Mouse (Mus musculus) layer of hippocampus, adult 18-20 months (tissue): ENCODE results near the gene Rtkn2. TPM values are rescaled to one million over a fixed set of nuclear protein-coding genes. Genes with fewer than 3 reads are reported as not detected.

Experiments
- DNase-seq, 2 experiments: peaks; one replicate each; pipeline ENCODE4 v3.0.0; 2022; ENCODE audit warnings: low spot score in 2 of 2
- total RNA-seq, 2 experiments: library from RNA; stranded (reverse); gene quantifications; 2 replicates each; pipeline ENCODE4 v1.2.3; 2021

Gene Rtkn2
- total RNA-seq, 2 experiments from 2014 or later, result 5.2 to 6.4 TPM

GRCm38 (mm10) chr10:67995356-67995755 lies 16.0 kb downstream of the Rtkn2 start:
- no peak for DNase-seq

- peak in 1 of 2 experiments; percentile 67 for DNase-seq
Measured at GRCm38 (mm10) chr10:67996171-67996570, 16.8 kb downstream of the Rtkn2 start.

DNA sequence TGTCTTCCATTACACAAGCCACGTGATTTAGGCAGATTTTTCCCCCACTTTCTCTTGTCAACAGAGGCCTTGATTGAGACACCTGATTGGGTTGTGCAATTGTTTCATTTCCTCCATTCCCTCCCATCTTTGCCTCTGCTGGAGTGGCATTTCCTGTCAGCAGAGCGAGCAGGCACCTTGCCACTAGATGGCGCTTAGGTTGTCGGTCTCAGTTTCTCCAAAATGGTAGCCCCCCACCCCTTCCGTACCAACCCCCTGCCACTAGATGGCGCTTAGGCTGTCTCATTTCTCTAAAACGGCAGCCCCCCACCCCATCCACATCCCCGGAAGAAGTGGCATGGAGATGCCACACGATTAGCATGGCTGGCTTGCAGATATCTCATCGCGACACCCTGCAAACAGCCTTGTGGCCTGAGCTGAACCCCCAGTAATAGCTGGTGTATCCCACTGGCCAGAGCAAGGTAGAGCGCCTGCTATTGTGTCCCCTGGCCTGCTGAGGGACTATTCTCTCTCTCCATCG lies 18.8 kb downstream of the Rtkn2 start:
- peak; percentile 12 to 75 for DNase-seq

GRCm38 (mm10) chr10:67999170-67999569 lies 19.8 kb downstream of the Rtkn2 start:
- DNase-seq, result no peak

GRCm38 (mm10) chr10:68001456-68001855 lies 22.1 kb downstream of the Rtkn2 start:
- no peak for DNase-seq

DNA sequence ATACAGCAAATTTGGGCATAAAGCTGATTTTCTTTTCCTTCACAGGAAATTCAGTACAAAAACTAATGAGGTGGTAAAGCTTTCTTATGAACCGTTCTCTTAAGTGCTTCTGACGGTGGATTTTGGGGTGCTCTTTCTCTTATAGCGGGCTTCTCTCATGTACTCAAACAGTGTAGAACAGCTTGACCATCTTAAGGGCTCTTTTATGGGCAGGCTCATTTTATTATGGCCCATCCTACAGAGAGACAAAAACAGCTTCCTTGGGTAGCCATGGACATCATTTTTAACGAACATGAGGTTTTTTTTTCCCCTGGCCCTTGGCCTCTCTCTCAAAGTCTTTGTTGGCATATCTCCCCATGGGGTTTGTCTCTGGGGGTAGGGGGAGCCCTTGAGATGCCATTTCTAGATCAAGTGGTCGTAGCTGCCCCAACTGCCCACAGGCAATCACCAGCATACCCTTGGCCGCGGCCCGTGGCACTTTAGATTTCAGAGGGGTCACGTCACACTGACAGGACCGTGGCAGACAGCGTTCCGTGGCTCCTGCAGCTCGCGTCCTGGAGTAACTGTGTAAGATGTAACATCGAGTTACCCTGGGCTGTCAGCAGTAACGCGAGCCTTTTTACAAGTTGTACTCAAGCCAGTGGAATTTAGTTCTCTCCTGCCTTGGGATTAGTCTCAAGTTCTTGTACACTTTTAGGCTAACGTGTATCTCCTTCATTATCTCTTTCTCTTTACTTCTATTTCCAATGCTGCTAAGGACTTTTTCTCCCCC lies 24.5 kb downstream of the Rtkn2 start:
- no peak for DNase-seq

DNA sequence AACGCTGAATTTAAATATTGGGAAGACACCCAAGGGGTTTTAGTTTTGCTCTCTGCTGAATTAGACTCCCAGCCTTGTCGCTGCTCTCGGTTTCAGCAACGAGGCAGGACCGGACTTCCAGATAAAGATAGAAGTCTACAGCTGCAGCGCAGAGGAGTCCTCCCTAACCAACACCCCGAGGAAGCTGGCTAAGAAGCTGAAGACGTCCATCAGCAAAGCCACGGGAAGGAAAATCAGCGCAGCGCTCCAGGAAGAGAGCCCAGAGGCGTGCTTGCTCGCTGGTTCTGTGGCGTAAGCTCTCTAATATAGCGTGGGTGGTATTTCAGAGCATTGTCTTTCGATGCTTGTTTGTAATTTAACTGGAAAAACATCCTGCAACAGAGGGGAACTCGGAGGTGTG lies 26.0 kb downstream of the Rtkn2 start:
- DNase-seq, result no peak

DNA sequence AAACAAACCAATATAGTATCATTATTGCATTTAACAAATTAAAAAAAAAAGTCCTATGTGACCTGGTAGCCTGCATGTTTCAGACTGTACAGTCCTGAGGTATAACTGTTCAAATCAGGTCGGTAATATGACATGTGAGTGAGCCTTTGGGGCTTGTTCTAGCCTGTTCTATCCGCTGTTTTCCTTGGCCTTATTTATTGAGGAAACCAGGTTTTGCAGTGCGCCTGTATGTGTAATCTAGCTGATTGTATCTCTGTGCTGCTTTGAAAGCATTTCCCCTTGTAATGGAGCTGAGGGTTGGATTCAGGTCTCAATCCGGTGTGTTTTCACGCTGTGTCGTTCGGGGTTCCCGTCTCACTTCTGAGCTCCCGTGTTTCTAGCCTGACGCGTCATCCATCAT lies 27.1 kb downstream of the Rtkn2 start:
- no peak for DNase-seq

GRCm38 (mm10) chr10:68007103-68007502 lies 27.7 kb downstream of the Rtkn2 start:
- DNase-seq, result no peak

DNA sequence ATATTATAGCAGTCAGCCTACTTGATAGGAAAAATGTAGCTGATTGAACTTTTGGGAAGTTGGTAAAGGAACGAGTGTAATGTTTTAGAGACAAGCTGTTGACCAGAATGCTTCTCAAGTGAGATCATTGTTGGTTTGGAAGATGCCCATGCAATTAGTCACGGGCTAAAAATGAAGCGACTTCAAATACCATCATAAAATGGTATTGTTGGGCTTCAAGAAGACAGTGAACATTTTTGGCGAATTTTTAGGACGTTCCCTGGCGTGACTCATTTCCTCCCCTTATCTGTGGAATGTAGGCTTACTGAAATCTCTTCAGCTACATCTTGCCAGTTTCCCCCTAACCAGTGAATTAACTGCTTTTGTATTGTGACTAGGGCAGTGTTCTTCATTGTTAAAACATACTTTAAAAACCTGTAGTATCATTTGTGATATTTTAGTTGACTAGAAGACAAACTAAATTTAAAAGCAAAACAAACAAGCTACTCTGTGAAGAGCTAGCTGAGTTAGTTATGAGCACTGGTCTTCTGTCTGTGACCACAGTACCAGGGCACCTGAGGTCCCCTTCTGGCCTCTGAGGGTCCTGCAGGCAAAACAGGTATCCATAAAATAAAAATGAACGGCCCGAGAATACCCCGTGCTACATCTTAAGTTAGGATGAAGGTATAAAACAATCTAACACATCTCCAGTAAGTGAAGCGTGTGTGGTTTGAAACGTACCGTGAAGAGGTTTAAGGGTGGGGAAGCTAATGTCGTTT lies 29.0 kb downstream of the Rtkn2 start:
- DNase-seq, result peak in 1 of 2 experiments; percentile 11

GRCm38 (mm10) chr10:68009301-68009700 lies 29.9 kb downstream of the Rtkn2 start:
- no peak for DNase-seq

- DNase-seq, result no peak
Measured at GRCm38 (mm10) chr10:68009867-68010266, 30.5 kb downstream of the Rtkn2 start.

DNA sequence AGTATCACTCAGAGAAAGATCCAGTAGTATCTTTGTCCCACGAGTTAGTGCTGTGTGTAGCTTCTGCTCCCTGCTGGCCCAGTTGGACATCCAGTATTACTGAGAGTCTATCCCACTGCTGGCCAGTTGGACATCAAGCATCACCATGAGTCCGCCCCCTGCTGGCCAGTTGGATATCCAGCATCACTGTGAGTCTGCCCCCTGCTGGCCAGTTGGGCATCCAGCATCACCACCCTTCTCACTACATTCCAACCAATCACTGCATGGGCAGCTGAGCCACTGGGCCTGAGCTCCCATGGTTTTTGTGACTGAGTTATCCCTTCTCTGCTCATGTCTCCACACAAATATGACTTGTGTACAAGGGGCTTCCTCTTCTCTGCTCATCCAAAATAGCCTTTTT lies 33.8 kb downstream of the Rtkn2 start:
- DNase-seq, result no peak

DNA sequence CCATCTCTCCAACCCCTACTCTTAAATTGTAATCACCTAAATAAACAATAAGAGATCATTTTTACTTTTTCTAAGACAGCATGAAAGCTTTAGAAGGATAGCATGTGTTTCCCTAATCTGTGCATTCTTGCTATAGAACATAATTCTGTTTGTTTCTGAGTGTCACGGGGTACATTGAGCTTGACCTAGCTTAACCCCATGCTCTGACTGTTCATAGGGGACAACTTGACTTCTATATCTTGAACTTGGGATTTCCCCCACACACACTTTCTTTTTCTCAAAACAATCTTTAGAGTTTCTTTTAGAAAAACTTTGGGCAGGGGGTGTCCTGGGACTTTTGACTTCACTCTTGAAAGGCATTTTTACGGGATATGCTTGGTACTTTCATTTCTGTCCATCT lies 41.4 kb downstream of the Rtkn2 start:
- no peak for DNase-seq

GRCm38 (mm10) chr10:68025660-68026059 lies 46.3 kb downstream of the Rtkn2 start:
- DNase-seq, result no peak

- DNase-seq, result no peak
Measured at GRCm38 (mm10) chr10:68028327-68029080, 49.1 kb downstream of the Rtkn2 start.

GRCm38 (mm10) chr10:68029081-68029626 lies 49.8 kb downstream of the Rtkn2 start:
- no peak for DNase-seq

GRCm38 (mm10) chr10:68030027-68030426 lies 50.7 kb downstream of the Rtkn2 start:
- DNase-seq, result no peak

GRCm38 (mm10) chr10:68035707-68036367 lies 56.5 kb downstream of the Rtkn2 start:
- DNase-seq, result no peak

- DNase-seq, result no peak
Measured at GRCm38 (mm10) chr10:68036368-68036980, 57.1 kb downstream of the Rtkn2 start.
